In genomic region chr6:112976136-112976535, GRCm38 (mm10) we compare ENCODE assay signal across 23 mouse cellular contexts. TPM values are rescaled to one million over a fixed set of nuclear protein-coding genes. Genes with fewer than 3 reads are reported as not detected.
DNase-seq lines count a peak whose midpoint lies in the region; ATAC-seq lines count a peak whose summit lies in the region.
"Had no signal": no experiment of that assay in that cellular context is flagged by ENCODE, and none has a peak within 500 bp of the region (broad histone marks: within the 10 kb centered on the region; RNA-seq: fewer than 3 reads in every experiment).

No protein-coding gene starts in this region.

- H3K4me2 ChIP-seq in heart, embryonic 11.5 days, result no peak overlapping the region
- H3K4me2 ChIP-seq in midbrain, embryonic 14.5 days (ENCODE audit: low read length), result no peak overlapping the region
- no peak overlapping the region for H3K4me2 ChIP-seq in midbrain, embryonic 13.5 days (replicated peaks)
- H3K4me2 ChIP-seq: heart, embryonic 15.5 days; kidney, embryonic 15.5 days; limb, embryonic 13.5 days; liver, embryonic 11.5 days; lung, embryonic 15.5 days; midbrain, embryonic 11.5 days; stomach, embryonic 15.5 days had no signal

- no peak overlapping the region for H3K27ac ChIP-seq in heart, embryonic 11.5 days (ENCODE audit: low read depth, low read length)
- no peak overlapping the region for H3K27ac ChIP-seq in midbrain, embryonic 14.5 days (replicated peaks; ENCODE audit: low read depth, low read length)
- no peak overlapping the region for H3K27ac ChIP-seq in midbrain, embryonic 13.5 days
- H3K27ac ChIP-seq: heart, embryonic 15.5 days; kidney, embryonic 15.5 days; layer of hippocampus, adult 2 months; limb, embryonic 13.5 days; lung, embryonic 15.5 days; stomach, embryonic 15.5 days had no signal

- H3K36me3 ChIP-seq in heart, embryonic 11.5 days (ENCODE audit: control insufficient read depth, insufficient read depth, low read length), result no peaks in the 10 kb centered on the region
- H3K36me3 ChIP-seq in midbrain, embryonic 14.5 days (ENCODE audit: control insufficient read depth, insufficient read depth, low read length), result no peaks in the 10 kb centered on the region
- no peaks in the 10 kb centered on the region for H3K36me3 ChIP-seq in midbrain, embryonic 13.5 days
- H3K36me3 ChIP-seq: heart, embryonic 15.5 days; kidney, embryonic 15.5 days; limb, embryonic 13.5 days; lung, embryonic 15.5 days; stomach, embryonic 15.5 days had no signal

- peaks cover 12% of the 10 kb centered on the region for H3K4me1 ChIP-seq in heart, embryonic 11.5 days (ENCODE audit: control insufficient read depth, insufficient read depth, low read length)
- H3K4me1 ChIP-seq in midbrain, embryonic 14.5 days (ENCODE audit: control insufficient read depth, insufficient read depth, low read length), result peaks cover 54% of the 10 kb centered on the region
- H3K4me1 ChIP-seq in midbrain, embryonic 13.5 days (replicated peaks), result peaks cover 64% of the 10 kb centered on the region

- no peak overlapping the region for H3K9ac ChIP-seq in heart, embryonic 11.5 days (ENCODE audit: low read depth, low read length)
- no peak overlapping the region for H3K9ac ChIP-seq in midbrain, embryonic 14.5 days (replicated peaks; ENCODE audit: low read length)
- H3K9ac ChIP-seq in midbrain, embryonic 13.5 days (replicated peaks), result no peak overlapping the region
- H3K9ac ChIP-seq: heart, embryonic 15.5 days; kidney, embryonic 15.5 days; limb, embryonic 13.5 days; lung, embryonic 15.5 days; stomach, embryonic 15.5 days had no signal

- DNase-seq in adrenal gland, adult 8-10 months, result peak; percentile 15
- no peak for DNase-seq in adrenal gland, postnatal 10 days
- DNase-seq in heart, adult 11 months, result peak; percentile 1
- DNase-seq in midbrain, embryonic 14.5 days, result peak; percentile 44
- DNase-seq: cerebellum, adult 11 months; cerebellum, adult 9-10 months; cerebellum, postnatal 36 days; gastrocnemius, postnatal 10 days; kidney, adult 11 months; kidney, postnatal 36 days; right cerebral cortex, postnatal 25 days had no signal

- H3K9me3 ChIP-seq in heart, embryonic 11.5 days (replicated peaks; ENCODE audit: control insufficient read depth, low read length), result no peaks in the 10 kb centered on the region
- H3K9me3 ChIP-seq in midbrain, embryonic 14.5 days (ENCODE audit: control insufficient read depth, low read length), result no peaks in the 10 kb centered on the region
- no peaks in the 10 kb centered on the region for H3K9me3 ChIP-seq in midbrain, embryonic 13.5 days
- H3K9me3 ChIP-seq: heart, embryonic 15.5 days; kidney, embryonic 15.5 days; limb, embryonic 13.5 days; lung, embryonic 15.5 days; stomach, embryonic 15.5 days had no signal

- 92% methylated on average over 16 of the region's 16 CpGs for WGBS in heart, embryonic 11.5 days (ENCODE audit: insufficient replicate concordance)
- WGBS in midbrain, embryonic 14.5 days, result 67% methylated on average over 16 of the region's 16 CpGs
- 75% methylated on average over 16 of the region's 16 CpGs for WGBS in midbrain, embryonic 13.5 days

- no peaks in the 10 kb centered on the region for H3K27me3 ChIP-seq in heart, embryonic 11.5 days (ENCODE audit: control insufficient read depth, insufficient read depth, low read length)
- H3K27me3 ChIP-seq in midbrain, embryonic 14.5 days (ENCODE audit: control insufficient read depth, insufficient read depth, low read length), result no peaks in the 10 kb centered on the region
- no peaks in the 10 kb centered on the region for H3K27me3 ChIP-seq in midbrain, embryonic 13.5 days
- H3K27me3 ChIP-seq: heart, embryonic 15.5 days; kidney, embryonic 15.5 days; limb, embryonic 13.5 days; lung, embryonic 15.5 days; stomach, embryonic 15.5 days had no signal

- no peak overlapping the region for H3K4me3 ChIP-seq in heart, embryonic 11.5 days (ENCODE audit: low read depth, low read length)
- no peak overlapping the region for H3K4me3 ChIP-seq in midbrain, embryonic 14.5 days (replicated peaks; ENCODE audit: low read depth, low read length)
- no peak overlapping the region for H3K4me3 ChIP-seq in midbrain, embryonic 13.5 days (replicated peaks)
- H3K4me3 ChIP-seq: heart, embryonic 15.5 days; kidney, embryonic 15.5 days; layer of hippocampus, adult 2 months; limb, embryonic 13.5 days; lung, embryonic 15.5 days; stomach, embryonic 15.5 days had no signal

- ATAC-seq in heart, embryonic 11.5 days (replicated peaks; ENCODE audit: insufficient number of reproducible peaks, low FRiP score, low TSS enrichment), result no peak
- ATAC-seq in midbrain, embryonic 14.5 days (ENCODE audit: low FRiP score, low TSS enrichment), result no peak
- no peak for ATAC-seq in midbrain, embryonic 13.5 days
- ATAC-seq in frontal cortex, adult (ENCODE audit: low TSS enrichment), result no peak
- ATAC-seq: inflammation-experienced regulatory T-cells, adult 6 months had no signal

RNA-seq across cellular contexts. Expression of gene Srgap3, which starts 29.1 kb away (rescaled TPM):
- total RNA-seq in adrenal gland, adult 8-10 months (2022), result 10 to 100 TPM; 15.5 to 30.7 (median 22.3) TPM
- 10 to 100 TPM; 13.2 to 15.8 TPM for total RNA-seq in adrenal gland, postnatal 10 days (2021)
- polyA plus RNA-seq in heart, embryonic 11.5 days (2014; fragmentation: Nextera tagmentation; extraction: Ambion mirVana), result 0.77 and 1.2 TPM in 2 replicates
- 58.6 and 68.8 TPM in 2 replicates for polyA plus RNA-seq in midbrain, embryonic 14.5 days (2014; fragmentation: Nextera tagmentation; extraction: Ambion mirVana)
- 49.8 and 53.5 TPM in 2 replicates for polyA plus RNA-seq in midbrain, embryonic 13.5 days (2015; fragmentation: Nextera tagmentation; extraction: Ambion mirVana)

Comparison
In these comparisons a context has a peak if more than half of its experiments do, and no peak if none do; other contexts are left out.
1. RNA of gene Srgap3, which starts 29.1 kb away (polyA plus RNA-seq): 58.6 to 68.8 TPM in midbrain, embryonic 14.5 days and 49.8 to 53.5 TPM in midbrain, embryonic 13.5 days; 0.77 to 1.2 TPM in heart, embryonic 11.5 days; every median in the first group is over 10 times any median in the second.